Mouse (Mus musculus) cerebellum, postnatal 10 days (tissue): ENCODE data around the gene Spon1.

Experiments
- DNase-seq, 2 experiments: peaks; one replicate each; pipeline ENCODE4 v3.0.0; 2021; ENCODE audit warnings: mixed read lengths in 2 of 2

The Spon1 gene

DNA sequence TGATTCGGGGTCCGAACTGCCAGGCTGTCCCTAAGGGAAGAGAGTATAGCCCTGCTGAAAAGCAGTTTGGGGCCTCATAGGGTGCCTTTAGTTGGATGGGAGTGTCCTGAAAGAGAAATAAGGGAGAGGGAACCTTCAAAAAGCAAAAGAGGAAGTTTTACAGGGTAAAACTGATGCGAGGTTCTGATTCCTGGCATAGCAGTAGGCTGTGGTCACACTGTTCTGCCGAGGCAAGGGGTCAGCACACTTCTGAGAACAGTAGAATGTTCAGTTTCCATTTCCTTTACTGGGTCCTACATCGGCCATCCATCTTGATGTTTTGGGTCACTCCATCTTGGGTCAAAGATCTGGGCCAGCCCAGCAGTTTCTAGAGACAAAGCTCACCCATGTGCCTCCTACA is 14.5 kb downstream of the Spon1 start:
- DNase-seq, result no peak

DNA sequence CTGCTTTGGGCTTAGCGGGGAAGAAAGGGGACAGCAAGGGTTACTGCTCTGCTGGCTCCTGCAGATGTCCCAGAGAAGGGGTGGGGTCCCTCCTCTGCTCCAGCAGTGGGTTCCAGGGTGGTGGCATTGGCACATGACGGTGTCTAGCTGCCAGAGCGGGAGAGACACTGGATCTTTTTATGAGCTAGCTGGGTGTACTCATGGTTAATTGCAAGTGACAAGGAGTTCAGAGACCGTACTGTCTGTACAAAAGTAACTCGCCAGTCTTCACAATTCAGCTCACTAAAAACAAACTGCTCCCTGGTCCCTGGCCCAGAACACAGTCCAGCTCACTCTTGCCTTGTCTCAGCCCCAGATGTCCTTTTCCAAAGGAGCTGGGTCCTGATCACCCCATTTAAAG is 26.2 kb downstream of the Spon1 start:
- peak in 1 of 2 experiments; percentile 42 for DNase-seq

DNA sequence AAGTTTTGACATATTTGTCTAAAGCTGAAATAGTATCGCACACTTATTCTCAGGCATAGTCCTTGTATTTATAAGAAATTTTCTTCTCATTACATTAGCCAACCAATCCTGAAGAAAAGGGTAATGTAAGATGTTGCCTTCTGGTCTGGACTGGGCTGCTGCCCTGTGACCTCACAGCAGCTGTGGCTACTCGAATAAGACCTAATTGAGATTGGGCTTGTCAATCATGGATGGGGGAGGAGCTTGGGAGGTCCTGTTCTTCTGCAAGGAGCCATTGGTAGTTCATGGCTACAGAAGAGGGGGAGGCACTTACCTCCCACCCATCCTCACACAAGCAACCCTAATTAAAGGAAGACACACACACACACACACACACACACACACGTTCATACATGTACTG is 27.1 kb downstream of the Spon1 start:
- no peak for DNase-seq

DNA sequence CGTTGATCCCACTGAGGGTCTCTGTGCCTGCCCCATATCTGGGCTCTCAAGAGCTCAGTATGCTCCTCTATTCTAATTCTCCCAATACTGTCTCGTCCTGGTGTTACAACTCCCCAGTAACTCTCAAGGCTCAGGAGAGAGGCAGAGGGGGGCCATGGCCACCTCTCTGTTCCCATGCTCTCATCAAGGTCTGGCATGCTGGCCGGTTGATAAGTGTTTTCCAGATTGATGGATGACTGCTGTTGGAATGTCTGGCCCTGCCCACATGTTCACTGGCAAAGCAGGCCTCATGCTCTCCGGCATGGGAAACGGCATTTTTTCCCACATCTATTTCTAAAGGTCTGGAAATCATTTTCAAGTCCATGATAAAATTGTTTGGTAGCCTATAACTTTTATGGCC is 29.4 kb downstream of the Spon1 start:
- no peak for DNase-seq

DNA sequence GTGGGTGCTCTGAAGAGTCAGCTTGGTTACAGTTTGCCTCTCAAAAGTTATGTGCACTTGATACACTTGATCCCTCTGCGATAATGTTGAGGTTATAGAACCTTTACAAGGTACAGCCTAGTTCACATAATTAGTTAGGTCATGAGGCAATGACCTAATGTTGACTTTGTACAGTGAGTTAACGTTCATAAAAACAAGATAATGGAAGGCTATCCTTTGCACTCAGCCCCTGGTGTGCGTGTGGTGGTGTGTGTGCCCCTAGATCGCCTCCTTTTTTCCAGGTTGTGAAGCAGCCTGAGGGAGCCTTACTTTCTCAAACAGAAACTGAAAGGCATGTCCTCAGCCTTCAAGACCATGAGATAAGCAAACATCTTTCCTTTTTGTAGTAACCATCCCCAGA is 31.3 kb downstream of the Spon1 start:
- no peak for DNase-seq

DNA sequence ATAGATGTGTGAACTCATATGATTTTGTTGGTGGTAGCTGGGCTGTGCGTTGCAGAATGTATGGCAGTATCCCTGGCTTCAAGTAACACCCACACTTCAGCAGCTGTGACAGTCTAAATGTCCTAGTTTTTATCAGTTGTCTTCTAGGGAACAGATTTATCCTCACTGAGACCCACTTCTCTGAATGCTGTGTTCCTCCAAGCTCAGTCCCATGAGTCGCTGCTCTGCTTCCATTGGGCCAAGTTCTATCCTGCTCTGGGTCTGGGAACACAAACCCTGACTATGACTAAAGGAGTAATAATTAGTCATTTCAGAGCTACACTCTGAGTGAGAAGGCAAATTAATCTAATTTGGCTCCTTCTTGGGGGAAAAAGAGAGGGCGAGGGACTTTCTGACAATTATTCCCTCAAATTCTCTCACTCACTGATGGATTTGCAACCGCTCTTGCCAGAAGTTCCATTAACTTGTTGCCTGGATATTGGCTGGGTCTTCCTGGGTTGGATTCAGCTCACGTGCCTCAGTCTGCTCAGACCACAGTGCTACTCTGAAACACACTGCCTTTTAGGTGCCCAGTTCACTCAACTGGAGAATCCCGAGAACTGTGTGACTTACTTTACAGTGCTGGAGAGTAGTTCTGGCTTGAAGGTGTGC is 32.9 kb downstream of the Spon1 start:
- peak in 1 of 2 experiments; percentile 29 for DNase-seq

DNA sequence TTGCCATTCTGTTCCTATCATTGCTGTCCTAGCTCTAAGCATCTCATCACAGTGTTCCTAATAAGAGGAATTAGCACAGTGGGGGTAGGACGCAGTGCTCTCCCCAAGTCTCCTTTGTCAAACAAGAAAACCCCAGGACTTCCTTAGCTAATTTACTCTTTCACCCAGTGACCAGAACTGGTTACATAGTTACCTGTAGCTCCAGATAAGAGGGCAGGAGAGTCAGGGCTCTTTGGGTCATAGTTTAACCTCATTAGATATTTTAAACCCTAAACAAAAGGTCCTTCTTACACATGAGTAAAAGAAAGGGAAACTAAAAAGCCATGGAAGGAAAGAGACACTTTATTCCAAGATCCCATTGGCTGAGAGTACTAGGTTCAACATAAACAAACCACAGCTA is 44.0 kb downstream of the Spon1 start:
- no peak for DNase-seq

DNA sequence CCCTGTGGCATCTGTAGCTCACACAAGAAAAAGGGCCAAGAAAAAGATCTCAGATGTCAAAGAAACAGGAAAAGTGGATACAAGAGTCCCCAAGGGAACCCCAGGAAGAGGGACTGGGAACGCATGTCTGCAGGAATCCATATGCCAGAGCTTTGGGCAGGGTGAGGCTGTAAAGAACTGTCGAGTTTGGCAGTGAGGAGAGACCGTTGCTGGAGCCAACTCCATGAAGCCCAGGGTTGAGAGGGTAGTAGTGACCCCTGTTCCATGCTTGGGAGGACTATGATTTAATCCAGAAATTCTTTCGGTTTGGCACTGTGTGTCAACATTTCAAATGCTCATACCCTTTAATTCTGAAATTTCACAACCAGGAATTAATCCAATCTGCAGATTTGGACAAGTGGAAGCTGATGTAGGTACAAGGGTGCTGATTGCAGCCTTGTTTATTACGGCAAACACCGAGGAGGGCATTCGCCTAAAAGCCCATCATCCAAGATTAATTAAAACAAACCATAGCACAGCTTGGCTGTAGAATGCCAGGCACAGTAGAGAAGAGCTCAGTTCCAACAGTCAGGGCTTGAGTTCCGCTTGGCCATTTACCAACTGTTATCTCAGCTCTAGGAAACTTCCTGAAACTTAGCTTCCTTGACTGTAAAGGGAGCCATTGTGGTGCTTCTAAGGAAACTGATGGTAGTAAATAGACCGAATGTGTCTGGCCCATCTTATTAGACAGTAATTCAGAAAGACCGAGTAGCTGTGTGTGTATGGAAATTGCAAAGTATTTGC is 45.8 kb downstream of the Spon1 start:
- DNase-seq, result peak; percentile 59 to 65

DNA sequence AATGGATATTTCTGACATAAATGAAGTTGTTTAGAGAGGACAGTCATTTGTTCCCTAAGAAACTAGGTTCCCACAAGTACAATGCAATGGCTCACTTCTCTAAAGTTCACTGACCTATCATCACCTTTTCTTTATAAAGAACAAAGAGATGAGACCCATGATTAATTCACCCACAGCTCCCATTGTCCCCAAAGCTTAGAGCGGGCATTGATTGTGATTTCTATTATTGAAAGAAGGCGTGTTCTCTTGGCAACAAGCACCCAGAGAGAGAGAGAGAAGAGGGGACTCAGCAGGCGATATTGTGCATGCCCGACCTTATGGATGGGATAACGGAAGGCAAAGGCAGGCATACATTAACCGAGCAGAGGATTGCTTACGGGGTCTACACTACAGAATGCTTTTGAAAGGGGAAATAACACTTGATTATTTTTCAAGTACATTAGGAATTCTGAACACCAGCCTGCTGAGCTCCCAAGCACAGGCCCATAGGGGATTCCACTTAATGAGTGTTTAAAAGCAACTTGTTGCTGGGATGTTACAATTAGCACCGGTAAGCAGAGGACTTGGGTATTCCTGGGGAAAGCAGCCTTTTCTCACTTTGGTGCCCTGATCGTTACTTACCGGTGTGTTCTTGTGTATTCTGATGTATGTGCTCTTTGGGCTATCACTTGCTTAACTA is 48.4 kb downstream of the Spon1 start:
- DNase-seq, result no peak

DNA sequence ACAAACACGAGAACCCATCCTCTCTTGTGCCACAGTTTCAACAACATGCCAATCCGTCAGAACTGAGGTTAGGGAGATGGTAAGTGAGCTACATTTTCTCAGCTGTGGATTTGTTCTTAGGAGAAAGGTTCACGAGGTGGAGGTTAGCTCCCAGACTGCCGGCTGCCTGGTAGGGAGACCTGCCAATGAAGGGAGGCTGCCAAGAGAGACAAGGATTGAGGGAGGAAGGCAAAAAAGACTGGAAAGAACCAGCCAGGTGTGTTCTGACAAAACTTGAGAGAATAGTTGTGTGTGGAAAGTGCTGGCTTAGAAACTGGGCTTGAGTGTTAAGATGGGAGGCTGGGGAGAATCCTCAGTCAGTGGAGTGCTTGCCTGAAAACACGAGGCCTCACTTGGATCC is 49.9 kb downstream of the Spon1 start:
- peak; percentile 49 to 54 for DNase-seq

DNA sequence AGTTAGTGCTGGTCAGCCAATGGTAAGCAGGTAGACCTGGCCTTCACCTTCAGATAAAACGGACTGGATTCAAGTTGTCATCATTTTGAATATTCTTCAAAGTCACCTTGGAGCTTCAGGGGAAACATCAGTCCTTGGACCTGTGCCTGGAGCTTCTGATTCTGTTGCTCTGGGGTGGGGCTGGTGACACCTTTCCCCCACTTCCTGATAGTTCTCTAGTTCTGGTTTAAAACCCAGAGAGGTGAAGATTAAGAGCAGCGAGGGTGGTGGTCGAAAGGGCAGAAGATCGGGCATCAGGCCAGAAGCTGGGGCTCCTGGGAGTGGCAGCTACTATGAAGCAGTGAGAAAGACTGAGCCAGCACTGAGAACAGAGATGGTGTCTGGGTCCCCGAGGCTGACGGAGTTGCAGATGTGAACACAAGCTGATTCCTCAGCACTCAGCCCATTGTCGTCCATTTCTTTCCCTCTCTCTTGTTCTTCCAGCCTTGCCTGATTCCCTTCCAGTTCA is 51.1 kb downstream of the Spon1 start:
- DNase-seq, result peak; percentile 58

DNA sequence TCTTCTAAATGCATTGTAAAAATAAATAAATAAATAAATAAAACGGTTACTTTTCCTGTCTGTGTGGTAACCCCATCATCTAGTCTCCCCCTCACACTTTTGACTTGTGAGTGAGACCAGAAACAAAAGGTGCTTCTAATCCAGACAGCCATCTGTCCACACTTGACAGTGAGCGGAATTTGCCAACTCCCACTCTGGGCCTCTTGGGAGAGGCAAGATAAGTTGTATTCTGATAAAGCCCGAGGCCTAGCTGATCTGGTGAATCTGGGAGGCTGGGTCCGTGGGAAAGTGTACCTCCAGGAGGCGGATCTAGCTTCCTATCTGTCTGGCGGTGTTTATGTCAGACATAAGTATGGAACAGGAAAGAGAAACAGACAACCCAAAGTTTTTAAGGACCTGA is 52.3 kb downstream of the Spon1 start:
- peak; percentile 54 to 64 for DNase-seq

DNA sequence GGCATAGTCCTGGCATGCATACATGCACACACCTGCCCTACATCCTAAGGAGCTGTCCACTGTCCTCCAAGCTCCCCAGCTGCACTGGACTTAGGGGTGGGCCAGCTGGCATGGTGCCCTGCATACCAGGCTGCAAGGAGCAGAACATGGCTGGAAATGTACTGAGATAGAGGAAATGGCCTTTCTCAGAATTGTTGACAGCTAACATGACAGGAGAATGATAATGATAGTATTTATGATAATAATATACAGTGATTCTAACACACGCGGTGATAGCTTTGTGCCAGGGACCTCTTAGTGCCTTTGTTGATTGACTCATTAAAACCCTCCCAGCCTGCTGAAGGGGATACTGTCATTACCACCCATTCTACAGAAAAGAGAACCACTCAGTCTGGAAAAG is 54.4 kb downstream of the Spon1 start:
- peak; percentile 83 to 86 for DNase-seq

DNA sequence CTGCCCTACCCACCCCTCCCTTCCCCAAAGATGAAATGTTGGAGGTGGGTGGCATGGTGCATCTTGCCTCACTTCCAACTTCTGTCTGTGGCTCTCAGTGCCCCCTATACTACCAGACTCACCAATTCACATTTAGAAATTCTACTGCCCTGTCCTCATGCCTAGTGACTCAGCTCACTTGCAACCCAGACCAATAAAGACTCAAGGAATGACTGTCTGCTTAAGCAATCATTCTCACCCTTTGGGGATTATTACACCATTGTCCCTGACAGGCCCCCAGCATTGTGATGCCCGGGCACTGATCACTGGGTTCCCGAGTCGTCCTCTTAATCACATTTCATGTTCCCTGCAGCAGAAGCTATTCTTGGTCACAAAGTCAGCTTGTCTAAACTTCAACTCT is 57.2 kb downstream of the Spon1 start:
- DNase-seq, result no peak

DNA sequence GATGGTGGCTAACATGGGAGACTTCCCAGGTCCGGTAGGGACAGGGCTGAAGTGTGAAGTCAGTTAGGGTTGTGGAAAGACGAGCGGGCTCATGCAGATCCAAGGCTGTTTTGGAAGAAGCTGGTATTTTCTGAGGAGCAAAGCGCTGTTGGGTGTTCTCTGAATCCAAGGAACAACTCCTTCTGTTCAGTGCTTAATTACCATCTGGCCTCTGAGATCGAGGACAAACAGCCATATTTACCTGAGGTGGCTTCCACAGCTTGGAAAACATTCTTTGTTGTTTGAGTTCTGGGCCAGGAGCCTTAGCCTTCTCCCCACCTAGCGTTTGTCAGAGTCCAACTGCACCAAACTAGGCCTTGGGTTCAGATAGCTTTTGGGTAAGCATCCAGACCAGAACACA is 58.9 kb downstream of the Spon1 start:
- peak in 1 of 2 experiments; percentile 32 for DNase-seq

DNA sequence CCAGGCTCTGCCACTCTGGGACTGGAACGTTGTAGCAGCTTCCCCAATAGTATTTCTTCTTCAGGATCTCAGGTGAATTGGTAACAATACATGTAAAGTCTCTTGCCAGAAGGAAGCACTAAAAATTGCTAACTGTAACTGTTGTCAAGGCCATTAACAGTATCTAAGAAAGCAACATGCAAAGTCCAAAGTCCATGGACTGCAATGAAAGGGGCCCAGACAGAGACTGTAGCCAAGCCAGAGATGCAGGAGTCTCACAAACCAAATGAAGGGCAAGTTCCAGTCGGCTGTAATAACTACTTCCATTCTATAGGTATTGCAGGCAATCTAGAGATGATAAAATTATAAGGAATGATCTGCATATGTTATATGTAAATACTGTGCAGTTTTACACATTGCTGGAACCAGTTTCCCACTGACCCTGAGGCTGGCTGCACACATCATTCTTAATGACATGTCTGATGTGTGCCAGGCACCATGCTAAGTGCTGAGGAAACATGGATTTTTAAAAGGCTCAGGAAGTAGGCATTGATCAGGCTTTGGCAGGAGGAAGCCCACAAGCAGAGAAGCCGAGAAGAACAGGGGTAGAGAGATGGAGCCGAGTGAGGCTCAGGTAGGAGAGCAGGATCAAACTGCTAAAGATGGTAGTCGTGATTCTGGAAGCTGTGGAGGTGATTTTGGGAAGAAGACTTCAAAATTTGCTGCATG is 59.9 kb downstream of the Spon1 start:
- DNase-seq, result peak; percentile 36 to 54

DNA sequence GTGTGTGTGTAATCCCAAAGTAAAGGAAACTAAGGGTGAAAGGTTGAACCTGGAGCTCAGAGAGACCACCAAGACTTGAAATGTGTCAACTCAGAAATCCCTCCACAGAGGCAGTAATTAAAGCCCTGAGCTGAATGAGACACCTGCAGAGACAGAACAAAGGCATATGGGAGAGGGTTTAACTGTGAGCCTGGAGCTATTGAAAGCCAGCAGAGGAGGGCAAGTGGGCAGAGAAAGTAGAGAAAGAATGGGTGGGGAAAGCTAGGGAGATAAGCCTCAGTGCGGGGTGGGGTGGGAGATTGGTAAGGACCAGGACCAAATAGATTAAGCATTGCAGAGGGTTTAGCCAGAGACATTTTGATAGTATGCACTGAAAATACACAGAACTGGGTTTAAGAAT is 60.7 kb downstream of the Spon1 start:
- no peak for DNase-seq

DNA sequence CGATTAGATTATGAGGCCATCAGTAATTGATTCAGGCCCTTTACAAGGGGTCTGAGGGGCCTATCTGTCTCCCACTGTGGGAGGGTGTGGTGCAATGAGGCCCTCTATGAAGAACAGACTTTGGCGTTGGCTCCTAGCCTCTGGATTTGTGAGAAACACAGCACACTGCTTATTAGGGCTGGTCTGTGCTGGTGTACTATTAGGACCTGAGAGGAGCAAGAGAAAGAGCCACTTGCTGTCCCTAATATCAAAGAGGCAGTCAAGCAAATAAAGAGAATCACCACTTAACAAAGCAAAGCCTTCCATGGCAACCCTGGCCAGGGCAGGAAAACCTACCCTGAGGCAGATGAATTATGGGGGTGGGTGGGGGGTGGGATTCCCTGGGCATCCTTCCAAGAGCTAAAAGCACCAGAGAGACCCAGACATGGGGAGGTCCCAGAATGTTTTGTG is 62.3 kb downstream of the Spon1 start:
- no peak for DNase-seq

DNA sequence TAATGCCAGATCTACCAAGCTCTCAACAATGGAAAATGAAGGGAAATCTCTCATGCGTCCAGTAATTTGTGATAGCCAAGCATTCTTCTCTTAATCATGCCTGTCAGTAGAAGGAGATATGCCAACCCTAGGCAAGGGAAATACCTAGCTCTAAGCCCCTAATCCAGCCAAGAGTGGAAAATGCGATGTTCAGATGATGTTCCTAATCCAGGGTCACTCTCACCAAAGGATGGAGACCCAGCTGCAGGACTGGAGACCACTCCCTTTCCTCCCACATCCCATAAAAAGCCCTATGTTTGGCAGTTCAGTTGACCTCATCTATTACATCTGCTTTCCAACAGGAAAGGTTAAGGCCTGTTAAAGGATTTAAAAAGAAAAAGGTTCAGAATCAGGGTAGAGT is 62.8 kb downstream of the Spon1 start:
- no peak for DNase-seq

DNA sequence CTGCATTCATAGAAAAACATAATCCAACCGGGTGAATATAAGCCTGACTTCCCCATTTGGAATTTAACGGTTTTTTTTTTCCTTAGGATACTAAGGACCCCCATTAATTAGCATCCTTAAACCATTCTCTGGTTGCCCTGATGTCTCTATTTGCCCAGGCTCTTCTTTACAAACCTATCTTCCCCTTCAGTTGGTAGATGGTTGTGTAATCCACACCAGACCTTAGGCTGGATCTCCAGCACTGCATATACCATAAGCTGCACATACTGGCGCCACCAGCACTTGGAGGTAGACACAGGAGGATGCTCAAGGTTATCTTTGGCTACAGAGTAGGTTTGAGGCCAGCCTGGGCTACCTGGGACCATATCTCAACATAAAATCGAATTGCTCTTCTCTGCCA is 71.4 kb downstream of the Spon1 start:
- DNase-seq, result no peak

DNA sequence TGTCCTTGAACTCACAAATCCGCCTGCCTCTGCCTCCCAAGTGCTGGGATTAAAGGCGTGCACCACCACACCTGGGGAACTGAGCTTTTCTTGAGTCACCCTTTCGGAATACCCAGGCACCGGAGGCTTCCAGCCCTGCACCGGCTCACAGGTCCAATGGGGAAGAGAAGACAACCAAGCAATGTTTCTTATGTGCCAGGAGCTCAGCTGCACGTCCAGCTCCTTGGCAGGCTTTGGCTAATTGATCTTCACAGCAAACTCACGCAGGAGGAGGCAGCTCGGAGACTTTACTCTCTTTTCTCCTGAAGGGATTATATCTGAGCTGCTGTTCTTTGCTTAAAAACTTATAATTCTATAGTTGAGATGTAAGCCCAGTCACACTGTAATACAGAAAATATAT is 73.6 kb downstream of the Spon1 start:
- DNase-seq, result peak; percentile 57 to 75

DNA sequence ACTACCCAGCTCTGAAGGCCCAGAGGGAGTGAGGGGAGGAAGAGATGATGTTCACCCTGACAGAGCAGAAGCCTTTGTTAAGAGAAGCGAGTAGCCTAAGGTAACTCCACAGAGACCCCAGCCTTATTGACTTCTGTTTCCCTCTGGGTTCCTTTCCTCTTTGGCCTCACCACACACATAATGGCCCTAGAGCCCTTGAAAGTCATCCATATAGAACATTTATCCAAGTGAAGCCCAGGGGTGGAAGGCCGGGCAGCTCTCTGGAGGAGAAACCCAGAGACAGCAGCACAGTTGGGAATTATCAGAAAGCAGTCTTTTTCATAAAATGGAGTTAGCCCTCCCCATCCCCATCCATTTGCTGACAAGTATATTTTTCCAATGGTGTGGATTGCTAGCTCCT is 75.7 kb downstream of the Spon1 start:
- no peak for DNase-seq

DNA sequence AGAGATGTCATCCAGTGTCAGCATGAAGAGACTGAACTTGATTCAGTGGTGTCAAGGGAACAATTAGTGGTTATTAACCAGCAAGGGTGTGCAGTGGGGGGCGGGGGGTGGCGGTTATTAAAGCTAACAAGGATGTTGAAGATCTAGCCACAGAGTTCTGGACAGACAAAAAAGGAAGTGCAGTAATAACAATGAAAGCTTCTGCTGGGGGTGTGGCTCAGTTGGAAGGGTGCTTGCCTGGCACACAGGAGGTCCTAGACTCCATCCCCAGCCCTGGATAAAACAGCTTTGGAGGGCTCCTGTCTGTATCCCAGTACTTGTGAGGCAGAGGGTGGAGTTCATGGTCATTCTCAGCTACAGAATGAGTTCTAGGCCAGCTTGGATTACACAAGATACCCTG is 77.4 kb downstream of the Spon1 start:
- no peak for DNase-seq
